Mouse (Mus musculus) intestine, embryonic 14.5 days (tissue): ENCODE results near the gene Cckbr. TPM values are rescaled to one million over a fixed set of nuclear protein-coding genes. Genes with fewer than 3 reads are reported as not detected.
A peak's percentile ranks its signal among the peaks of the same experiment; 100 is the strongest.
"Not testable (repeated sequence)": the region's sequence is repeated elsewhere in the genome, so short reads cannot be mapped to it uniquely, and the experiment has no call there.

Source experiments
- ATAC-seq: fragments of 200-750 bp; cut with Nextera tagmentation; replicated peaks from 2 replicates; pipeline ENCODE4 v1.8.0; 2017; ENCODE audit warnings: low read depth, moderate number of reproducible peaks, moderate TSS enrichment, moderate library complexity; ENCODE audit not compliant: low FRiP score, low TSS enrichment
- DNase-seq: peaks from one replicate; pipeline ENCODE4 v3.0.0-alpha.2; 2018; ENCODE audit warnings: low spot score
- H3K27ac ChIP-seq: fragments of 300-500 bp; sonication (generic); 2 replicates; pipeline ENCODE4 v1.5.1; 2014; ENCODE audit warnings: low read depth, mild to moderate bottlenecking, control low read depth
- H3K27me3 ChIP-seq: fragments of 300-500 bp; sonication (generic); replicated peaks from 2 replicates; pipeline ENCODE4 v1.6.1; 2014; ENCODE audit warnings: low read length, control low read depth; ENCODE audit not compliant: control insufficient read depth, insufficient read depth
- H3K36me3 ChIP-seq: fragments of 300-500 bp; sonication (generic); 2 replicates; pipeline ENCODE4 v1.6.1; 2014; ENCODE audit warnings: low read length, control low read depth; ENCODE audit not compliant: control insufficient read depth, insufficient read depth
- H3K4me1 ChIP-seq: fragments of 300-500 bp; sonication (generic); replicated peaks from 2 replicates; pipeline ENCODE4 v1.6.1; 2014; ENCODE audit warnings: low read length, control low read depth, mixed read lengths; ENCODE audit not compliant: control insufficient read depth, insufficient read depth
- H3K4me2 ChIP-seq: fragments of 300-500 bp; sonication (generic); 2 replicates; pipeline ENCODE4 v1.6.1; 2014; ENCODE audit warnings: low read length
- H3K4me3 ChIP-seq: fragments of 300-500 bp; sonication (generic); 2 replicates; pipeline ENCODE4 v1.5.1; 2014; ENCODE audit warnings: low read depth, low read length, control low read depth, mixed read lengths
- H3K9ac ChIP-seq: fragments of 300-500 bp; sonication (generic); 2 replicates; pipeline ENCODE4 v1.6.1; 2014; ENCODE audit warnings: mild to moderate bottlenecking, low read length
- H3K9me3 ChIP-seq: fragments of 300-500 bp; sonication (generic); 2 replicates; pipeline ENCODE4 v1.6.1; 2016; ENCODE audit warnings: low read length, control low read depth; ENCODE audit not compliant: control insufficient read depth
- WGBS: fragments of 180-500 bp; shearing (Covaris S2); extraction: QIAGEN DNeasy Blood & Tissue Kit; methylation state at CpG from one replicate; pipeline ENCODE4 v1.1.7; 2014; 5-methylcytosine and 5-hydroxymethylcytosine counted together
- polyA plus RNA-seq: library from polyadenylated mRNA; unstranded; fragments of >200 nt; fragmentation: Nextera tagmentation; extraction: Ambion mirVana; gene quantifications from 2 replicates; pipeline ENCODE4 v1.2.1, GENCODE M21; 2014

Cckbr gene
- polyA plus RNA-seq, 1 experiment from 2014 or later = 0.34 TPM

DNA sequence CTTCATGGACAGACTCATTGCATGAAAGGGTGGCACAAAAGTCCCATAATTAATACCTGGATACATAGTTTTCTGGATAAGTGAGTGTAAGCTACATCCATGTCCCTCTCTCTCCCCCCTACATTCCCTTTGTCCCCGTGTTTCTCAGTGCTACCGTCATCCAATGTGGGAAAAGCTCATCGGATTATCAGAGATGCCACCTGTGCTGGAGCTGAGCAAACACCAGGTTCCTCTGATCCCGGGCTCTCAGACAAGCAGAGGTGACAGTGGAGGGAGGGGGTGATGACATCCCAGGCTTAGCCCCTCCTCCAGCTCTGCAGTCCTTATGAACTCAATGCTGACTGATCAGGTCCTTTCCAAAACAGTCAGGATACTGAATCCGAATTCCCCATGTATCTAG, 1.2 kb upstream of the Cckbr start:
- no peaks in the 10 kb centered on the region; the same call in 1 of the 2 replicates for H3K4me1 ChIP-seq
- no peaks in the 10 kb centered on the region for H3K9me3 ChIP-seq
- no peaks in the 10 kb centered on the region for H3K36me3 ChIP-seq
- DNase-seq (no peak), ATAC-seq (no peak)
- 16% methylated on average over 5 of the region's 5 CpGs for WGBS
- H3K9ac ChIP-seq = no peak overlapping the region
- no peak overlapping the region for H3K4me3 ChIP-seq
- H3K27me3 ChIP-seq = peaks cover 32% of the 10 kb centered on the region
- H3K27ac ChIP-seq = no peak overlapping the region
- H3K4me2 ChIP-seq = no peak overlapping the region

DNA sequence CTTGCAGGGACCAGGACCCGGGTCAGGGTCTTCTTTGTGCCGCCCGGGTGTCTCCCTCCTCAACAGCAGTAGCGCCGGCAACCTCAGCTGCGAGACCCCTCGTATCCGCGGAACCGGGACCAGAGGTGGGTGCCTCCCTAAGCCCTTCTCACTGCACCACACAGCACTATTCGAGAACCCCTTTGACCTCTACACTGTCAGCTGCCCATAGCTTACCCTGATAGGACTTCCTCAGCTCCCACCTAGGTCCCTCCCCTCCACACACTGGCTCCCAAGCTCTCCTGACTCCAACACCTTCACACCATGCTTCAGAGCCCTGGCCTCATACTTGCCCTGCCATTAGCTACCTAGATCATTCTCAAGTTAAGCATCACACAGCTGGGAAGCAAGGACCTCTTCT, 520 bp downstream of the Cckbr start:
- Histone ChIP-seq H3K4me1 (no peaks in the 10 kb centered on the region; the same call in 1 of the 2 replicates), H3K4me3 (peak overlapping the region; percentile 35), H3K4me2 (peak overlapping the region; percentile 61), H3K9me3 (no peaks in the 10 kb centered on the region), H3K27ac (no peak overlapping the region), H3K36me3 (no peaks in the 10 kb centered on the region), H3K27me3 (peaks cover 32% of the 10 kb centered on the region), H3K9ac (no peak overlapping the region)
- WGBS = 2% methylated on average over 11 of the region's 11 CpGs
- DNase-seq (no peak), ATAC-seq (peak; percentile 68)

DNA sequence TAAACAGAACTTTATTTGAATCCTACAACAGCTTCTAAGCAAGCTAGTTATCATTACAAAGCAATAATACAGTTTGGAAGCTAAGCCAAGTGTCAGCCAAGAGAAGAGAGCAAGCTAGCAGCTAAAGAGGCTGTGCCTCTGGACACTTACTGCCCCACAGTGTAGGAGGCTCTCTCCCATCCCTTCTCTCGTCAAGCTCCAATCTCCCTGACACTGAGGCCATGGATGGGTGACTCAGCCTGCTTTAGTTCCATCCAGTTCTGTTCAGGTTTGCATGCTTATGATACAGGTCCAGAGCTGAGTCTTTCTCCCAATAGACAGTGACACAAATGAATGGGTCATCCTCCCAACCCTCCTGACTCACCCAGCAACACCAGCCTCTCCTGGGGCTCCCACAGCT, 6.5 kb downstream of the Cckbr start:
- Histone ChIP-seq H3K27me3 (no peaks in the 10 kb centered on the region), H3K4me3 (no peak overlapping the region), H3K4me2 (no peak overlapping the region), H3K4me1 (no peaks in the 10 kb centered on the region), H3K9me3 (no peaks in the 10 kb centered on the region), H3K9ac (no peak overlapping the region), H3K27ac (no peak overlapping the region), H3K36me3 (no peaks in the 10 kb centered on the region)
- 25% methylated on average over 1 of the region's 1 CpGs for WGBS
- ATAC-seq (no peak), DNase-seq (no peak)

DNA sequence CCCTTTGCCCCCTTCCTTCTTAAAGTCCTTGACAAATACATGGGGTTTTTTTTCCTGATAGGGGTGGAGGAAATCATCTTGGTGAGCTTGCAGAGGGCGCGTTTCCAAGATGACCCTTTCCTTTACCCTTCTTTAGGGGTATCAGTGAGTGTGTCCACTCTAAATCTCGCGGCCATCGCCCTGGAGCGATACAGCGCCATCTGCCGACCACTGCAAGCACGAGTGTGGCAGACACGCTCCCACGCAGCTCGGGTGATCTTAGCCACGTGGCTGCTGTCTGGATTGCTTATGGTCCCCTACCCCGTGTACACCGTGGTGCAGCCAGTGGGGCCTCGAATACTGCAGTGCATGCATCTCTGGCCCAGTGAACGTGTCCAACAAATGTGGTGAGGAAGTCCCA, 8.3 kb downstream of the Cckbr start:
- H3K9me3 ChIP-seq = no peaks in the 10 kb centered on the region
- H3K9ac ChIP-seq = no peak overlapping the region
- no peaks in the 10 kb centered on the region for H3K27me3 ChIP-seq
- ATAC-seq (no peak), DNase-seq (no peak)
- no peak overlapping the region for H3K4me3 ChIP-seq
- H3K36me3 ChIP-seq = no peaks in the 10 kb centered on the region
- no peak overlapping the region for H3K4me2 ChIP-seq
- 78% methylated on average over 17 of the region's 17 CpGs for WGBS
- no peak overlapping the region for H3K27ac ChIP-seq
- H3K4me1 ChIP-seq = no peaks in the 10 kb centered on the region

DNA sequence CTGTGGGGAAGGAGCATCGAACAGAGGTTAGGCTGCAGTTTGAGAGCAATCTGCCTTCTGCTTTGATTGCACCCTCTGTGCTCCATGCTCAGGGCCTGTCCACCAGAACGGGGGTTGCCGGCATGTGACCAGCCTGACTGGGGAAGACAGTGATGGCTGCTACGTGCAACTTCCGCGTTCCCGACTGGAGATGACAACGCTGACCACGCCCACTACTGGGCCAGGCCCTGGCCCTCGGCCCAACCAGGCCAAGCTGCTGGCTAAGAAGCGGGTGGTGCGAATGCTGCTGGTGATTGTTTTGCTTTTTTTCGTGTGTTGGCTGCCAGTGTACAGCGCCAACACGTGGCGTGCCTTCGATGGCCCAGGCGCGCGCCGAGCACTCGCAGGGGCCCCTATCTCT, 9.3 kb downstream of the Cckbr start:
- DNase-seq (no peak), ATAC-seq (no peak)
- Histone ChIP-seq H3K9me3 (no peaks in the 10 kb centered on the region), H3K27me3 (no peaks in the 10 kb centered on the region), H3K36me3 (no peaks in the 10 kb centered on the region), H3K9ac (no peak overlapping the region), H3K27ac (no peak overlapping the region), H3K4me2 (no peak overlapping the region), H3K4me1 (no peaks in the 10 kb centered on the region), H3K4me3 (no peak overlapping the region)
- 76% methylated on average over 22 of the region's 22 CpGs for WGBS

DNA sequence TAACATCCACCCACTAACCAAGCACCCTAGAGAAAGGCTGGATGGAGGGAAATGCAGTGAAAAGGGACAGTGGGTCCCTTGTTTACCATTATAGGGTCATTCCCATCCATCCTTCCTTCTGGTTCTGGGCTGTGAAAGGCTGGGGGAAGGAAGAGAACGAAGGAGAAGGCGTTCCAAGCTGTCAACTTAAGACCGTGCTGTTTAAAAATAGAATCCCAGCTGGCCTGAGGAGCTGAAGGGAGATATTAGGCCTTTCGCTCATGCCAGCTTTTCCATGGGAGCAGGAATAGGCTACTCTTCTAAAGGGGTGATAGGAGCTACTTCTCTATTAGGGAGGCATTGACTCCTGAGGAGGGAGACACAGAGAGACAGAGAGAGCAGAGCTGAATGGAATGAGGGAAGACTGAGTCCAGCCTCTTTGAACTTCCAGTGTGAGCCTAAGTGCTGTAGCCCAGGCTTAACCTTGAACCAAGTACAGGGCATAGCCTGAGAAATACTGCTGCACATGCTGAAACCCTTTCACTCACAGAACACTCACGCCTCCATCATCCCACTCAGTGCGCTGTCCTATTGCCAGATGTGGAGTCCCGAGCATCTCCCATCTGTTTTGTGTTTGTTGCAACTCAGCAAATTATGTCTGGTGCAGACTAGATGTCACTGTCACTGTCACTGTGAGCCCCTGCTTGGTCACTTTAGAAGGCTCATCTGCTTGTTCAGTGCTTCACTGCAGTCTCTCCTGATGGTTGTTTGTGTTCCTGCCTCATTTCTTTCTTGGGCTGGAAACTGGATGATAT, 12.6 kb downstream of the Cckbr start:
- H3K4me1 ChIP-seq = no peaks in the 10 kb centered on the region
- ATAC-seq (no peak), DNase-seq (no peak)
- H3K27ac ChIP-seq = no peak overlapping the region
- no peak overlapping the region for H3K4me2 ChIP-seq
- H3K4me3 ChIP-seq = no peak overlapping the region
- H3K27me3 ChIP-seq = no peaks in the 10 kb centered on the region
- H3K9me3 ChIP-seq = no peaks in the 10 kb centered on the region
- H3K9ac ChIP-seq = no peak overlapping the region
- 54% methylated on average over 7 of the region's 7 CpGs for WGBS
- H3K36me3 ChIP-seq = no peaks in the 10 kb centered on the region

DNA sequence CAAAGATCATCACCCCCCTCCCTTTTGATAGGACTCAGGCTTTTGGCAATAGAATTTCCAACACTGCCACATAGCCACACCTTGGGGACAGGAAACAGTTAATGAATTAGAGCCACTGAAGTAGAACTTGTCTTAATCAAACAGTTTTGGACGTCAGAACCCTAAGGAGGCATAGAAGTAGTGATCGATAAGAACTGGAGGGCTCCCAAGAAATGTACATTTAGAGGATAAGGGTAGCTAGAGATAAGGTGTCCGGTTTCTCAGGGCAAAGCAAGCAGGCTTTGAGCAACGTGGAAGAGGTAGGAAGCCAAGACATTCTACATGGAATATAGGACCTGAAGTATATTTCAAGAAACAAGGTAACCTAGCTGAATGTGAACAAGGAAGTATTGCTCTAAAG, 15.9 kb downstream of the Cckbr start:
- no peaks in the 10 kb centered on the region for H3K9me3 ChIP-seq
- no peaks in the 10 kb centered on the region for H3K36me3 ChIP-seq
- no peak overlapping the region for H3K4me2 ChIP-seq
- H3K4me1 ChIP-seq = no peaks in the 10 kb centered on the region
- no peaks in the 10 kb centered on the region for H3K27me3 ChIP-seq
- DNase-seq (no peak), ATAC-seq (no peak)
- H3K4me3 ChIP-seq = no peak overlapping the region
- no peak overlapping the region for H3K27ac ChIP-seq
- WGBS = 54% methylated on average over 4 of the region's 4 CpGs
- H3K9ac ChIP-seq = no peak overlapping the region

DNA sequence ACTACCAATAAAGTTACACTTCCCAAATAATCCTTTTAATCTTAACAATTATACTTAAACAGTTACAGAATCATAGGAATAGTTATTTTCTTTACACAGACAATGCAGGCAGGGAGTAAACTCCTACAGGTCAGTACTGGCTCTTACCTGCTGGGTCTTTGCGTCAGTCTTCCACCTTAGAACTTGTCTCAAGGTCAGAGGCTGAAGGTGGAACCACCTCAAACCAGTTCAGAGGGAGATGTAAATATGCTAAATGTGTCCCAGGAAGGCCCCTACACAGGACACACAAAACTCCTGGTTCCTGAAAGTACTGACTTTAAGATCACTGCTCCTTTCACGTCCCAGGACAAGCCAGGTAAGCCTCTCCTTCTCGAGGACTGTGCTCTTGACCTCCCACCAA, 19.5 kb downstream of the Cckbr start:
- 77% methylated on average over 3 of the region's 3 CpGs for WGBS
- Histone ChIP-seq H3K36me3 (no peaks in the 10 kb centered on the region), H3K4me1 (no peaks in the 10 kb centered on the region), H3K27me3 (no peaks in the 10 kb centered on the region), H3K4me3 (no peak overlapping the region), H3K4me2 (no peak overlapping the region), H3K27ac (no peak overlapping the region), H3K9ac (no peak overlapping the region), H3K9me3 (no peaks in the 10 kb centered on the region)
- ATAC-seq (no peak), DNase-seq (no peak)

DNA sequence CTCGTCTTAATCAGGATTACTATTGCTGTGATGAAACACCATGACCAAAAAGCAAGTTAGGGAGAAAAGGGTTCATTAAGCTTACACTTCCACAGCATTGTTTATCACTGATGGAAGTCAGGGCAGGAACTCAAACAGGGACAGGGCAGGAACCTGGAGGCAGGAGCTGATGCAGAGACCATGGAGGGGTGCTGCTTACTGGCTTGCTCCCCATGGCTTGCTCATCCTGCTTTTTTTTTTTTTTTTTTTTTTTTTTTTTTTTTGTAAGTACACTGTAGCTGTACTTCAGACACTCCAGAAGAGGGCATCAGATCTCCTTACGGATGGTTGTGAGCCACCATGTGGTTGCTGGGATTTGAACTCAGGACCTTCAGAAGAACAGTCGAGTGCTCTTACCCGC, 27.8 kb downstream of the Cckbr start:
- H3K9ac ChIP-seq, H3K4me1 ChIP-seq, H3K27me3 ChIP-seq, H3K4me3 ChIP-seq, H3K9me3 ChIP-seq, H3K4me2 ChIP-seq, H3K36me3 ChIP-seq, DNase-seq, ATAC-seq, H3K27ac ChIP-seq: not testable (repeated sequence)
- 89% methylated on average over 4 of the region's 4 CpGs for WGBS
